Mouse (Mus musculus) lung, adult 2 months (tissue): ENCODE data around the gene Plrg1.

Source experiments
- CTCF ChIP-seq: fragments of 200-500 bp; IDR thresholded peaks from 2 replicates; pipeline ENCODE4 v1.5.1; 2011; ENCODE audit warnings: mild to moderate bottlenecking, low read length, control low read depth; ENCODE audit not compliant: insufficient read depth
- POLR2A ChIP-seq: fragments of 200-500 bp; IDR thresholded peaks from 2 replicates; pipeline ENCODE4 v1.6.1; 2011; ENCODE audit warnings: low read depth, mild to moderate bottlenecking, control low read depth, low read length, borderline replicate concordance; ENCODE audit errors: extremely low read depth

GRCm38 (mm10) chr3:83016236-83016635 lies 39.1 kb upstream of the Plrg1 start:
- TF ChIP-seq POLR2A (no peak), CTCF (no peak)
